Mouse (Mus musculus): ENCODE results near the gene Rpl27.
"Not testable (repeated sequence)": the region's sequence is repeated elsewhere in the genome, so short reads cannot be mapped to it uniquely, and the experiment has no call there.

Gene Rpl27

GRCm38 (mm10) chr11:101468731-101469130, 26.6 kb downstream of the Rpl27 start:
- DNase-seq = no peak

GRCm38 (mm10) chr11:101469155-101469554, 27.1 kb downstream of the Rpl27 start:
- DNase-seq = no peak

GRCm38 (mm10) chr11:101470206-101470605, 28.1 kb downstream of the Rpl27 start:
- no peak for DNase-seq

- no peak for DNase-seq
Measured at GRCm38 (mm10) chr11:101471926-101472325, 29.8 kb downstream of the Rpl27 start.

GRCm38 (mm10) chr11:101472336-101472735, 30.2 kb downstream of the Rpl27 start:
- no peak for DNase-seq

- DNase-seq = not testable (repeated sequence)
Measured at GRCm38 (mm10) chr11:101473686-101474085, 31.6 kb downstream of the Rpl27 start.

GRCm38 (mm10) chr11:101474298-101474697, 32.2 kb downstream of the Rpl27 start:
- DNase-seq = no peak

GRCm38 (mm10) chr11:101476361-101476760, 34.3 kb downstream of the Rpl27 start:
- not testable (repeated sequence) for DNase-seq

- no peak for DNase-seq
Measured at GRCm38 (mm10) chr11:101477194-101477551, 35.1 kb downstream of the Rpl27 start.

- no peak for DNase-seq
Measured at GRCm38 (mm10) chr11:101477552-101478211, 35.6 kb downstream of the Rpl27 start.

- DNase-seq = no peak
Measured at GRCm38 (mm10) chr11:101479171-101479635, 37.1 kb downstream of the Rpl27 start.

- DNase-seq = no peak
Measured at GRCm38 (mm10) chr11:101480912-101481311, 38.8 kb downstream of the Rpl27 start.

GRCm38 (mm10) chr11:101483804-101484203, 41.7 kb downstream of the Rpl27 start:
- no peak for DNase-seq

GRCm38 (mm10) chr11:101484245-101484644, 42.1 kb downstream of the Rpl27 start:
- DNase-seq = no peak

- DNase-seq = no peak
Measured at GRCm38 (mm10) chr11:101484814-101485213, 42.7 kb downstream of the Rpl27 start.

- no peak for DNase-seq
Measured at GRCm38 (mm10) chr11:101485509-101486028, 43.5 kb downstream of the Rpl27 start.

GRCm38 (mm10) chr11:101486126-101486525, 44.0 kb downstream of the Rpl27 start:
- no peak for DNase-seq
